Mouse (Mus musculus) CD4-positive, CD25-positive, alpha-beta regulatory T cell, adult 4 months (primary cell): ENCODE data around the gene Hs3st2. TPM values are rescaled to one million over a fixed set of nuclear protein-coding genes. Genes with fewer than 3 reads are reported as not detected.
A peak's percentile ranks its signal among the peaks of the same experiment; 100 is the strongest.

ENCODE experiments used
- ATAC-seq: one replicate; pipeline ENCODE4 v1.8.0; 2017
- polyA plus RNA-seq, 2 experiments: library from polyadenylated mRNA; unstranded; fragments of 100-300 nt; shearing (Covaris generic); gene quantifications; one replicate each; pipeline ENCODE4 v1.2.1; 2017

Hs3st2 gene
- polyA plus RNA-seq, 2 experiments from 2014 or later = not detected

GRCm38 (mm10) chr7:121460626-121461025 lies 69.0 kb downstream of the Hs3st2 start:
- ATAC-seq = no peak

DNA sequence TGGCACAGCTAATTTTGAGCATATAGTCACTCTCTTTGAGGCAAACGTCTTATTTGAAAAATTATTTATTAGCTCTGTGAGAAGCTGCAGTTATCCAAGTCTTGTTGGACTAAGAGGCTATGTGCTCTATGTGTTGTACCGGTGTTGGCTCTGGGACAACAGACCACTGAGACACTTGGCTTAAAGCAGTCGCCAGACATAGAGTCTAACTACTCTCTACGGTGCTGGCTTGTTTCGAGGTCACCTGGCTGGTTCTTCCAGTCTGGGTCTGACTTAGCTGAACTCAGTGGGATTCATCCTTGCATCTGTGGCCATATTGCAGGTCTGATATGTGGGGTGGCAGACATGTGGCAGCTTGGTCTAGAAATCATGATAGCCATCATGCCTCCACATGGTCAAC lies 72.8 kb downstream of the Hs3st2 start:
- ATAC-seq = no peak

DNA sequence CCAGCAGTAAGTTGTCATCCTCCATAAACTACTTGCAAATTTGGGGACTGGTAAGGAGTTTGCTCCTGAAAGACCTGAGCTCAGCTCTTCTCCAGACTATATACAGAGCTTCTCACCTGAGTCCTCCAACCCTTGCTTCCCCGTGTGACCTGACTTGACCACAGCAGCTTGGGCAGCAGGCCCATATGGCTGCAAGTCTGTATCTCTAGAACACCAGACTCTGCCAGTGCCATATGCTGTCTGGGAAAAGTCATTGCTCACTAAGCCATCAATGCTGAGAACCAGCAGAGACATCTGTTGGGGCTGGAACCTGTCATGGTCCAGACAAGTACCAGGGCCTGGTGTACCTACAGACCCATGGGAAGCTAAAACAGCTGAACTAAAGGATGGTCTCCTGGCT lies 73.5 kb downstream of the Hs3st2 start:
- ATAC-seq = no peak

GRCm38 (mm10) chr7:121466331-121466730 lies 74.7 kb downstream of the Hs3st2 start:
- ATAC-seq = no peak

GRCm38 (mm10) chr7:121469435-121469834 lies 77.8 kb downstream of the Hs3st2 start:
- peak; percentile 29 for ATAC-seq

GRCm38 (mm10) chr7:121478302-121478701 lies 86.6 kb downstream of the Hs3st2 start:
- ATAC-seq = no peak

DNA sequence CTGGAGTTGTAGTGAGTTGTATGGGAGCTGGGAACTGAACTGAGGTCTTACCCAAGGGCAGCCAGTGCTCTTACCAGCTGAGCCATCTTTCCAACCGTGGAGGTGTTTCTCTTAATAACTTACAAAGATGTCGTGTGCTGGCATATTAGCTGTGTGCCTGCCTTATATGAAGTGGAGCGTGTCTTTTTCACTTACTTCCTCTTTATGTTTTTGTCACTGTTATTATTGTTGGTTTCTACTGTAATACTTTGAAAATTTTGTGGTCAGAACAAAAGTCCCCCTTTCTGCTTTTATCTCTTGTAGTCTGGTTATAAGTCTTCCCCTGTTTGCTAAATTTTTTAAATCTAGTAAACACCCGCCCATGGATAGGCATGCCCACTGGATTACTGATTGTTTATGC lies 88.4 kb downstream of the Hs3st2 start:
- no peak for ATAC-seq

DNA sequence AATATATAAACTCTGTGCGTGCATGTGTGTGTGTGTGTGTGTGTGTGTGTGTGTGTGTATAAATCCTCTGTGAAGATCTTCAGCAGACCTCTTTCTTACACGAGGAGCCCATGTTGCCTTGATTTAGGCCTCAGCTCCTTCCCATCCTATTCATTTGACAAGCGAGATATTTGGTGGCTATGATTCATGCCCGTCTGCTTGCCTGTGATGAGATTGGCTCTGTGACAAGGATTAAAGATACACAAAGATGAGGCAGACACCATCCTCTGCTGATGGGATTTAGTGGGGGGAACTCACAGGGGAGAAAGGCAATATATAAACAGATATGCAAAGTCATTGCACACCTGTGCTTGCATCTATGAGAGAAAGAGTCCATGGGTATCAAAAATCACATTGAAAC lies 92.9 kb downstream of the Hs3st2 start:
- no peak for ATAC-seq

DNA sequence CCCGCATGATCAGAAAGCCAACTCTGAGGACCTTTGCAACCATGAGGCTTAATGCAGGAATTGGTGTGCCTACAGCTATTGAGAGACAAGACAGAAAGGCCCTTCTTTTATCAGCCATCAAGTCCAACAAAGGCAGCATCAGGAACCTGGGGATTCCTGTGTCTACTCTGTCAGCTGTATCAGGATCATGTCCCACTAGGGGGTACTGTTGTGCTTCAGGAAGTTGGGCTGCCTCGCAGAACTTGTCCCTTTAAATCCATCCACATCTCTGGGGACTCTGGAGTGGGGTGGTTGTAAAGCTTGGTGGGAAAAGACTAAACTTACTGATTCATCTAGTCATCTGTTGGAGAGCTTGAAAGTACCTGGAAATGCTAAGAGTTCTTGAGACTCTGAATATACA lies 93.6 kb downstream of the Hs3st2 start:
- no peak for ATAC-seq

DNA sequence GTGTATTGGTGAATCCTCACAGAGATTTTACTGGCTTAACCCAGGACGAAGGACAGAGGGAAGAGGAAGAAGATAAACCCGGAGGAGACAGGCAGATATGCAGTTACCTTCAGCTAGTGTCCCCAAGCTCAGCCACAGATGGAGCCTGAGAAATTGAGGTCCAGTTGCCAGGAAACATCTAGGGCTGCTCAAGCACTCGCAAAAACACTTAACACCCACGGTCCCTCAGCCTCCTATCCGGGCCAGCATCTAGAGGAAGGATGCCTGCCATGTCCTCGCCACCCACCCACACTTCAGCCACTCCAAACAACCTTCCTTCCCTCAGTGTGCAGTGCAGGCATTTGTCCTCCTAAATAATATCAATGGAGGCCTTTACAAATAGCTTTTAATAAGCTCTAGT lies 95.6 kb downstream of the Hs3st2 start:
- ATAC-seq = no peak

- ATAC-seq = no peak
Observed at GRCm38 (mm10) chr7:121489401-121489800, 97.7 kb downstream of the Hs3st2 start.

- no peak for ATAC-seq
Observed at GRCm38 (mm10) chr7:121491455-121492005, 99.9 kb downstream of the Hs3st2 start.

- no peak for ATAC-seq
Observed at GRCm38 (mm10) chr7:121500516-121500915, 108.9 kb downstream of the Hs3st2 start.

GRCm38 (mm10) chr7:121501666-121502065 lies 110.0 kb downstream of the Hs3st2 start:
- no peak for ATAC-seq

GRCm38 (mm10) chr7:121516727-121517126 lies 125.1 kb downstream of the Hs3st2 start:
- no peak for ATAC-seq

DNA sequence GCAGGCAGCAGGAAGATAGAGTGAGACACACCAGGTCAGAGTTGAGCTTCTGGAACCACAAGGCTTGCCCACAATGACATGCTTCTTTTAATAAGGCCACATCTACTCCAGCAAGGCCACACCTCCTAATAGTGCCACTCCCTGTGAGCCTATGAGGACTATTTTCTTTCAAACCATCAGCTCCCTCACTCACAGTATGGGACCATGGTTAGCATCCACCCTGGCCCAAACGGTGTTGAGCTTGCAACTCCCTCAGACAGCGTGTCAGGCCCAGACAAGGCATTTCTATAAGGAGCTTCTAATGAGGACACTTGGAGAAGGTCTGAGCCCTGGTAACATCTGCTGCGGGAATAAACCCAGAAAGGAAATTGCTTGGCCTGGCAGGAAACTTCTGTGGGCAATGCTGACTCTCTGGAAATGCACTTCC lies 125.5 kb downstream of the Hs3st2 start:
- no peak for ATAC-seq

- ATAC-seq = no peak
Observed at GRCm38 (mm10) chr7:121522125-121522524, 130.5 kb downstream of the Hs3st2 start.

- ATAC-seq = no peak
Observed at GRCm38 (mm10) chr7:121529023-121529422, 137.4 kb downstream of the Hs3st2 start.

GRCm38 (mm10) chr7:121533639-121534038 lies 142.0 kb downstream of the Hs3st2 start:
- ATAC-seq = no peak

GRCm38 (mm10) chr7:121534386-121534785 lies 142.7 kb downstream of the Hs3st2 start:
- ATAC-seq = no peak

- no peak for ATAC-seq
Observed at GRCm38 (mm10) chr7:121535987-121536386, 144.3 kb downstream of the Hs3st2 start.

DNA sequence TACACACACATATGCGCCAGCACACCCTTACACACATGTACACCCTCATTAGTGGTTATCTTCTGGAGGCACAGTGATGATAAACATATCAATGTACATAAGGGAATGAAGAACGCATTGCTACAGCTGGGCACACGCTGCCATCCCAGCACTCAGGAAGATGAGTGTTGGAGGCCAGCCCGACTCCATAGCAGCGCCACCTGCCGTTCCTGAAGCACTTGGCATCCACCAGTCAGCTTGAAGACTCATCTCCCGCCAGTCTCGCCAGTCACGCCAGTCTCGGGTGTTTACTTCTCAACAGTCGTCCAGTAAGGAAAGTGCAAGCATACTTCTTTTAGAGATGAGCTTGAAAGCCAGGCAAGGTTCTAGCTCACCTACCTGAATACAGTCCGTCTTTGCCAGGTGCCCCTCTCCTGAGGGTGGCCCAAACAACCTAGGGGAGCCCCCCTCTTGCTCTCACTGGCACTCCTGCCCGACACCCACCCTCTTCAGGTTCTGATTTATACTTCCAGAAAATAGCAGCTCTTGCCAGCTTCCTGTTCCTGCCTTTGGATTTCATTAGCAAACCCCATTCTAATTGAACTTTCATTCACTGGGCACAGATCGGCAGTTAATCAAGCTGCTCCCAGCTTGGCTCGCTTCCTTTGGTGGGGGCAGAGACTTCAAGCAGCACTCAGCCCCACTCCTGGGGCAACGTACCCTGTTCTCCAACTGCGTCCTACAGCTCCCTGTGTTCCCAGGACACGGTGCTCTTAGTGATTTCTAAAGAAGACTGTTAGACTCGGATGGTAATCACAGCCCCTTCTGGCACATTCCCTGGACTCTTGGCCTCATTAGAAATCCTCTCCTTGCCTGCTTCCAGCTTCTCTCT lies 148.0 kb downstream of the Hs3st2 start:
- no peak for ATAC-seq

DNA sequence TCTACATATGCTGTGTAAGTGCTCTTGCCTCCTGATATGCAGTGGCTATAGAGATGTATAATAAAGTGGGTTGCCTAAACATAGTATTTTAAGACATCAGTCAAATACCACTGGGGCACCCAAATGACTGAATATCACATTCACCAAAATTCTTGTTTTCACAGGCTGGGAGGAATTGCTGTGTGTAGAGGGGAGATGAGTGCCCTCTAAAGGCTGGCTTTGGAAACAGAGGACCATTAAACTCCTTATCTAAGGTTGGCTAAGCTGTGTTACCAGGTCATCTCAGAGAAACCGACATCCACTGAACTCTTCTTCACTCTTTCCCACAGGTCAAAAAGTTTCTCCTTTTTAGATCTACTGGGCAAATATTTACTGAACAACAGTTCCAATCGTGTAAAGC lies 150.8 kb downstream of the Hs3st2 start:
- no peak for ATAC-seq

GRCm38 (mm10) chr7:121549329-121550022 lies 157.8 kb downstream of the Hs3st2 start:
- no peak for ATAC-seq
